Mouse (Mus musculus): Measurements from ENCODE around the gene Grin2b. TPM values are rescaled to one million over a fixed set of nuclear protein-coding genes. Genes with fewer than 3 reads are reported as not detected.
A peak's percentile ranks its signal among the peaks of the same experiment; 100 is the strongest.

The Grin2b gene
- polyA plus RNA-seq, 1 experiment from 2014 or later = 2.1 TPM

- Histone ChIP-seq H3K36me3 (ENCODE audit: control insufficient read depth, insufficient read depth, low read length) (no peaks in the 10 kb centered on the region), H3K4me2 (ENCODE audit: low read depth) (no peak overlapping the region), H3K27me3 (ENCODE audit: control insufficient read depth, insufficient read depth, low read length) (no peaks in the 10 kb centered on the region), H3K4me1 (ENCODE audit: control insufficient read depth, insufficient read depth, low read length) (no peaks in the 10 kb centered on the region), H3K9ac (ENCODE audit: low read length) (no peak overlapping the region), H3K27ac (ENCODE audit: low read depth, low read length) (no peak overlapping the region), H3K4me3 (ENCODE audit: low read depth, low read length) (no peak overlapping the region), H3K9me3 (ENCODE audit: control insufficient read depth, low read length) (no peaks in the 10 kb centered on the region)
- 76% methylated on average over 3 of the region's 3 CpGs for WGBS
- DNase-seq (ENCODE audit: low spot score) (no peak), ATAC-seq (ENCODE audit: insufficient read depth, low FRiP score, low TSS enrichment) (no peak)
These were observed 132.4 kb downstream of the Grin2b start for GRCm38 (mm10) chr6:136040931-136041330.

- Histone ChIP-seq H3K4me3 (ENCODE audit: low read depth, low read length) (no peak overlapping the region), H3K9ac (ENCODE audit: low read length) (no peak overlapping the region), H3K4me2 (ENCODE audit: low read depth) (no peak overlapping the region), H3K4me1 (ENCODE audit: control insufficient read depth, insufficient read depth, low read length) (no peaks in the 10 kb centered on the region), H3K36me3 (ENCODE audit: control insufficient read depth, insufficient read depth, low read length) (no peaks in the 10 kb centered on the region), H3K27ac (ENCODE audit: low read depth, low read length) (no peak overlapping the region), H3K27me3 (ENCODE audit: control insufficient read depth, insufficient read depth, low read length) (no peaks in the 10 kb centered on the region), H3K9me3 (ENCODE audit: control insufficient read depth, low read length) (no peaks in the 10 kb centered on the region)
- peak; percentile 28 for DNase-seq (ENCODE audit: low spot score)
- ATAC-seq (ENCODE audit: insufficient read depth, low FRiP score, low TSS enrichment) = peak; percentile 82
- 68% methylated on average over 4 of the region's 4 CpGs for WGBS
These were observed 143.9 kb downstream of the Grin2b start for GRCm38 (mm10) chr6:136029235-136029939.

GRCm38 (mm10) chr6:136026936-136027335 lies 146.4 kb downstream of the Grin2b start:
- Histone ChIP-seq H3K4me1 (ENCODE audit: control insufficient read depth, insufficient read depth, low read length) (no peaks in the 10 kb centered on the region), H3K4me2 (ENCODE audit: low read depth) (no peak overlapping the region), H3K36me3 (ENCODE audit: control insufficient read depth, insufficient read depth, low read length) (no peaks in the 10 kb centered on the region), H3K4me3 (ENCODE audit: low read depth, low read length) (no peak overlapping the region), H3K9ac (ENCODE audit: low read length) (no peak overlapping the region), H3K27me3 (ENCODE audit: control insufficient read depth, insufficient read depth, low read length) (no peaks in the 10 kb centered on the region), H3K27ac (ENCODE audit: low read depth, low read length) (no peak overlapping the region), H3K9me3 (ENCODE audit: control insufficient read depth, low read length) (no peaks in the 10 kb centered on the region)
- ATAC-seq (ENCODE audit: insufficient read depth, low FRiP score, low TSS enrichment) = no peak
- DNase-seq (ENCODE audit: low spot score) = no peak
- 95% methylated on average over 6 of the region's 6 CpGs for WGBS

DNA sequence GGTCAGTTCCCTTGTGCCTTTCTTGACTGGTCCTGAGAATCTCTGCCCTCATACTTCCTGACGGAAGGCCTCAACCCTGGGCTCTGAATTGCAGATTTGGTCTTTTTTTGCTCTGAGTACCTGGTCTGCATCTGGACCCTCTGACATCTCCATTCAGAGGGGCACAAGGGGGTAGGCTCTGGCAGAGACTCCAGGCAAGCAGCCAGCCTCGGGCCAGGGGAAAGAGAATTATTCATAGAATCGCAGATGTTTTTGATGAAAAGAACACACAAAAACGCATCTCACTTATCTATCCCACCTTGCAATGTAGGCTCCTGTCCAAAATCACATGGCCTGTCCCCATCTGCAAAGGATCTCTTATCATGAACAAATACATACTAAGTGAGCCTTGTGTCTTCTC lies 147.5 kb downstream of the Grin2b start:
- no peak overlapping the region for H3K4me3 ChIP-seq (ENCODE audit: low read depth, low read length)
- DNase-seq (ENCODE audit: low spot score) (no peak), ATAC-seq (ENCODE audit: insufficient read depth, low FRiP score, low TSS enrichment) (no peak)
- no peak overlapping the region for H3K9ac ChIP-seq (ENCODE audit: low read length)
- H3K4me1 ChIP-seq (ENCODE audit: control insufficient read depth, insufficient read depth, low read length) = no peaks in the 10 kb centered on the region
- H3K27me3 ChIP-seq (ENCODE audit: control insufficient read depth, insufficient read depth, low read length) = no peaks in the 10 kb centered on the region
- 92% methylated on average over 4 of the region's 4 CpGs for WGBS
- H3K27ac ChIP-seq (ENCODE audit: low read depth, low read length) = no peak overlapping the region
- no peaks in the 10 kb centered on the region for H3K9me3 ChIP-seq (ENCODE audit: control insufficient read depth, low read length)
- H3K36me3 ChIP-seq (ENCODE audit: control insufficient read depth, insufficient read depth, low read length) = no peaks in the 10 kb centered on the region
- no peak overlapping the region for H3K4me2 ChIP-seq (ENCODE audit: low read depth)

DNA sequence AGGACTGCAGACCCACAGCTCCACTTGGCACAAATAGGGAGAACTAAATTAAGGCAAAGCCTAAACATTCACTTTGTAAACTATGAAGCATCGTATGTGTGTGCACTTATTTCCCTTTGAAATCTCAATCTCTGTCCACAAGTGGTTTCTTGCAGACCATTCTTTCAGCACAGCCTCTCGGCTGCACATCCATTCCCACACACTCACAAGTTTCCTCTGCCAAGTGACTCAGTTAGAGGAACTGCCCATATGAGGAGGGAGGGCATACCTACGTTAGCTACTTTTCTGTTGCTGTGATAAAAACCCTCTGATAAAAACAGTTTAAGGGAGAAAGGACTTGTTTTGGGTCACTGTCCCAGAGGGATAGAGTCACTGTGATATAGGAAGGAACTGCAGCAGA lies 152.9 kb downstream of the Grin2b start:
- Histone ChIP-seq H3K9ac (ENCODE audit: low read length) (no peak overlapping the region), H3K4me1 (ENCODE audit: control insufficient read depth, insufficient read depth, low read length) (no peaks in the 10 kb centered on the region), H3K36me3 (ENCODE audit: control insufficient read depth, insufficient read depth, low read length) (no peaks in the 10 kb centered on the region), H3K27ac (ENCODE audit: low read depth, low read length) (no peak overlapping the region), H3K27me3 (ENCODE audit: control insufficient read depth, insufficient read depth, low read length) (no peaks in the 10 kb centered on the region), H3K4me3 (ENCODE audit: low read depth, low read length) (no peak overlapping the region), H3K4me2 (ENCODE audit: low read depth) (no peak overlapping the region), H3K9me3 (ENCODE audit: control insufficient read depth, low read length) (no peaks in the 10 kb centered on the region)
- no peak for DNase-seq (ENCODE audit: low spot score)
- WGBS = 91% methylated on average over 3 of the region's 3 CpGs
- ATAC-seq (ENCODE audit: insufficient read depth, low FRiP score, low TSS enrichment) = no peak

DNA sequence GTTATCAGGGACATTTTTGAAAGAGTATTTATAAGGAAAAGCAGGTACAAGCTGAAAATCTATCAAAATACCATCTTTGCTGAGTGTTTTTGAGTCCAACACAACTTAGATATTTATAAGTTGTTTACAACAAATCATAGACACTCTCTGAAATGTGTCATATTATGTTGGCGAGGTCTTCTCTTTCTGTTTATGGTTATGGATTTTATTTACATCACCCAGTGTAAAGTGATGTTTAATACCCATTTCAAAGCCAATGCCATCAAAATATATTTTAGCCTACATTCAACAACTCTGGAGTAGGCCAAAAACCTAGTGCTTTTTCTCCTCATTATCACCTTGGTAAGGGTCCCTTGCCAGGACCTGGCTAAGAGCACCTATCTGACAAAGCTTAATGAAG lies 154.3 kb downstream of the Grin2b start:
- DNase-seq (ENCODE audit: low spot score) = no peak
- 86% methylated on average over 1 of the region's 1 CpGs for WGBS
- Histone ChIP-seq H3K4me2 (ENCODE audit: low read depth) (no peak overlapping the region), H3K4me1 (ENCODE audit: control insufficient read depth, insufficient read depth, low read length) (no peaks in the 10 kb centered on the region), H3K27ac (ENCODE audit: low read depth, low read length) (no peak overlapping the region), H3K36me3 (ENCODE audit: control insufficient read depth, insufficient read depth, low read length) (no peaks in the 10 kb centered on the region), H3K9me3 (ENCODE audit: control insufficient read depth, low read length) (no peaks in the 10 kb centered on the region), H3K4me3 (ENCODE audit: low read depth, low read length) (no peak overlapping the region), H3K9ac (ENCODE audit: low read length) (no peak overlapping the region), H3K27me3 (ENCODE audit: control insufficient read depth, insufficient read depth, low read length) (no peaks in the 10 kb centered on the region)
- no peak for ATAC-seq (ENCODE audit: insufficient read depth, low FRiP score, low TSS enrichment)

- Histone ChIP-seq H3K9ac (ENCODE audit: low read length) (no peak overlapping the region), H3K4me3 (ENCODE audit: low read depth, low read length) (no peak overlapping the region), H3K36me3 (ENCODE audit: control insufficient read depth, insufficient read depth, low read length) (no peaks in the 10 kb centered on the region), H3K9me3 (ENCODE audit: control insufficient read depth, low read length) (no peaks in the 10 kb centered on the region), H3K4me1 (ENCODE audit: control insufficient read depth, insufficient read depth, low read length) (no peaks in the 10 kb centered on the region), H3K27ac (ENCODE audit: low read depth, low read length) (no peak overlapping the region), H3K27me3 (ENCODE audit: control insufficient read depth, insufficient read depth, low read length) (no peaks in the 10 kb centered on the region), H3K4me2 (ENCODE audit: low read depth) (no peak overlapping the region)
- WGBS = 93% methylated on average over 12 of the region's 12 CpGs
- ATAC-seq (ENCODE audit: insufficient read depth, low FRiP score, low TSS enrichment) (no peak), DNase-seq (ENCODE audit: low spot score) (no peak)
These were observed 159.5 kb downstream of the Grin2b start for GRCm38 (mm10) chr6:136013556-136014380.

DNA sequence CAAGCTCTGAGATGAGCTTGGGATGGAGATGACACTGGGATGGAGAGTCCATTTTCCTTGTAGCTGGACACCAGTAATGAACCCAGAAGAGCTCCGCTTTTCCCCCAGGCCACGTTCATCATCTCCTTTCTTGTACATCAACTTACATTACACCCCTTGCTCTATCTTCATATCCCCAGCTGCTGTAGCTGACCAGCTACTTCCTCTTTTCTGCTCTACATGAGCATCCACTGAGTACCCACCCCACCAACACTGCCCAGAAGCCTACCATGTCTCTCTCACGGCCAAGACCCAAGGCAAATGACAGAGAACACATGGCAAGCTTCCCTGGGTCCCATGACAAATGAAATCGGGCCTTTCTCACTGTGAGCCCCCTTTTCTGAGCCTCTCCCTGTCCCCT lies 161.8 kb downstream of the Grin2b start:
- Histone ChIP-seq H3K4me1 (ENCODE audit: control insufficient read depth, insufficient read depth, low read length) (no peaks in the 10 kb centered on the region), H3K4me2 (ENCODE audit: low read depth) (no peak overlapping the region), H3K9ac (ENCODE audit: low read length) (no peak overlapping the region), H3K27me3 (ENCODE audit: control insufficient read depth, insufficient read depth, low read length) (no peaks in the 10 kb centered on the region), H3K4me3 (ENCODE audit: low read depth, low read length) (no peak overlapping the region), H3K9me3 (ENCODE audit: control insufficient read depth, low read length) (no peaks in the 10 kb centered on the region), H3K27ac (ENCODE audit: low read depth, low read length) (no peak overlapping the region), H3K36me3 (ENCODE audit: control insufficient read depth, insufficient read depth, low read length) (no peaks in the 10 kb centered on the region)
- 92% methylated on average over 4 of the region's 4 CpGs for WGBS
- ATAC-seq (ENCODE audit: insufficient read depth, low FRiP score, low TSS enrichment) = no peak
- DNase-seq (ENCODE audit: low spot score) = no peak

GRCm38 (mm10) chr6:136011038-136011311 lies 162.3 kb downstream of the Grin2b start:
- Histone ChIP-seq H3K4me1 (ENCODE audit: control insufficient read depth, insufficient read depth, low read length) (no peaks in the 10 kb centered on the region), H3K9ac (ENCODE audit: low read length) (no peak overlapping the region), H3K9me3 (ENCODE audit: control insufficient read depth, low read length) (no peaks in the 10 kb centered on the region), H3K27ac (ENCODE audit: low read depth, low read length) (no peak overlapping the region), H3K36me3 (ENCODE audit: control insufficient read depth, insufficient read depth, low read length) (no peaks in the 10 kb centered on the region), H3K4me3 (ENCODE audit: low read depth, low read length) (no peak overlapping the region), H3K4me2 (ENCODE audit: low read depth) (no peak overlapping the region), H3K27me3 (ENCODE audit: control insufficient read depth, insufficient read depth, low read length) (no peaks in the 10 kb centered on the region)
- no peak for ATAC-seq (ENCODE audit: insufficient read depth, low FRiP score, low TSS enrichment)
- DNase-seq (ENCODE audit: low spot score) = no peak
- 93% methylated on average over 4 of the region's 4 CpGs for WGBS
